Mouse (Mus musculus) cortical plate, adult 2 months (tissue): ENCODE results near the gene Stox2.

ENCODE experiments used
- CTCF ChIP-seq: fragments of 200-500 bp; IDR thresholded peaks from 2 replicates; pipeline ENCODE4 v1.5.1; 2011; ENCODE audit warnings: mild to moderate bottlenecking, control low read depth, low read length; ENCODE audit not compliant: insufficient read depth; ENCODE audit errors: extremely low read depth
- POLR2A ChIP-seq: fragments of 200-500 bp; IDR thresholded peaks from 2 replicates; pipeline ENCODE4 v1.6.1; 2011; ENCODE audit warnings: mild to moderate bottlenecking, low read length, control low read depth; ENCODE audit not compliant: insufficient read depth; ENCODE audit errors: extremely low read depth

- no peak for TF ChIP-seq CTCF
- TF ChIP-seq POLR2A: no peak
Measured at GRCm38 (mm10) chr8:47345085-47345771, 100.9 kb downstream of the Stox2 start.
